Mouse (Mus musculus) C2C12 (cell line): ENCODE data around the gene Kcnn3.

Experiments
- CTCF ChIP-seq: IDR thresholded peaks from one replicate; pipeline ENCODE4 v1.5.1; 2011; ENCODE audit not compliant: control insufficient read depth, insufficient read depth, insufficient read length
- FOSL1 ChIP-seq: IDR thresholded peaks from one replicate; pipeline ENCODE4 v1.8.0; 2011; ENCODE audit warnings: mild to moderate bottlenecking, low read length; ENCODE audit not compliant: poor library complexity, insufficient read depth, severe bottlenecking
- MAX ChIP-seq: IDR thresholded peaks from one replicate; pipeline ENCODE4 v1.6.1; 2011; ENCODE audit warnings: mild to moderate bottlenecking, control low read depth
- MYOD1 ChIP-seq: IDR thresholded peaks from one replicate; pipeline ENCODE4 v1.6.1; 2011; ENCODE audit warnings: low read depth; ENCODE audit not compliant: control insufficient read depth, insufficient read length
- MYOG ChIP-seq: IDR thresholded peaks from one replicate; pipeline ENCODE4 v1.6.1; 2011; ENCODE audit not compliant: control insufficient read depth, insufficient read length; ENCODE audit errors: extremely low read depth

DNA sequence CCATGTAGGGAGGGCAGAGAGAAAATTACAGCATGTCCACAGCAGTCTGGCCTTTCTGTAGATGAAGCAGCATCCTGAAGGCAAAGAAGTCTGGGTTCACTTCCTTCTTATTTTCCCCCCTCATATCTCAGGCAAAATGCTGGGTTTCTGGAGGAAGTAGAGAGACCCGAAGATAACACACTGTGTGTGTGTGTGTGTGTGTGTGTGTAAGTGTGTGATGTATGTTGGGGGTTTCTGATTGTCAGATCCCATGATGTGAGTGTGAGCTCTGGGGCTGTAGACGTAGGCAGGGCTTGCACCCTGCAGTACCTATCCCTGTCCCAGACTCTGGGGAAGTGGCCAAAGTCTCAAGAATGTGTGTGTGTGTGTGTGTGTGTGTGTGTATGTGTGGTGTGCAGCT, 28.8 kb downstream of the Kcnn3 start:
- no peak for TF ChIP-seq CTCF
- TF ChIP-seq MYOD1: no peak
- no peak for TF ChIP-seq MAX
- TF ChIP-seq FOSL1: no peak
- no peak for TF ChIP-seq MYOG
